Mouse (Mus musculus) kidney, adult 2 months (tissue): ENCODE data around the gene Tk2.

Experiments used
- CTCF ChIP-seq: fragments of 200-500 bp; conservative IDR thresholded peaks from 2 replicates; pipeline ENCODE4 v1.5.1; 2011; ENCODE audit warnings: low read depth, mild to moderate bottlenecking, control low read depth, low read length, moderate library complexity, mixed read lengths; ENCODE audit not compliant: insufficient read depth, insufficient read length
- POLR2A ChIP-seq: fragments of 200-500 bp; IDR thresholded peaks from one replicate; pipeline ENCODE4 v1.6.1; 2011; ENCODE audit warnings: low read depth, low read length, control low read depth

GRCm38 (mm10) chr8:104187622-104188021, 60.7 kb downstream of the Tk2 start:
- no peak for TF ChIP-seq CTCF
- TF ChIP-seq POLR2A, result no peak
